Mouse (Mus musculus): Measurements from ENCODE around the gene Gm20747. TPM values are rescaled to one million over a fixed set of nuclear protein-coding genes. Genes with fewer than 3 reads are reported as not detected.
"Not testable (repeated sequence)": the region's sequence is repeated elsewhere in the genome, so short reads cannot be mapped to it uniquely, and the experiment has no call there.

Gm20747 gene
- polyA plus RNA-seq (2012), result not detected in 2 replicates

GRCm38 (mm10) chrY:53418191-53418590 lies at the start of gene Gm20747:
TSS of gene Gm20747 (minus strand) at chrY:53418291.
- not testable (repeated sequence) for H3K27me3 ChIP-seq (ENCODE audit: control insufficient read depth); H3K4me3 ChIP-seq (replicated peaks); H3K9me3 ChIP-seq (ENCODE audit: control insufficient read depth, low read length); H3K36me3 ChIP-seq (ENCODE audit: control insufficient read depth); H3K4me1 ChIP-seq (ENCODE audit: control insufficient read depth)

All from erythroblast, embryonic 14.5 days (primary cell).